Mouse (Mus musculus) testis, postnatal 10 days (tissue): Measurements from ENCODE around the gene Tpi1.
A peak's percentile ranks its signal among the peaks of the same experiment; 100 is the strongest.

Experiments used
- DNase-seq: peaks from one replicate; pipeline ENCODE4 v3.0.0; 2021; ENCODE audit warnings: low spot score

The Tpi1 gene

DNA sequence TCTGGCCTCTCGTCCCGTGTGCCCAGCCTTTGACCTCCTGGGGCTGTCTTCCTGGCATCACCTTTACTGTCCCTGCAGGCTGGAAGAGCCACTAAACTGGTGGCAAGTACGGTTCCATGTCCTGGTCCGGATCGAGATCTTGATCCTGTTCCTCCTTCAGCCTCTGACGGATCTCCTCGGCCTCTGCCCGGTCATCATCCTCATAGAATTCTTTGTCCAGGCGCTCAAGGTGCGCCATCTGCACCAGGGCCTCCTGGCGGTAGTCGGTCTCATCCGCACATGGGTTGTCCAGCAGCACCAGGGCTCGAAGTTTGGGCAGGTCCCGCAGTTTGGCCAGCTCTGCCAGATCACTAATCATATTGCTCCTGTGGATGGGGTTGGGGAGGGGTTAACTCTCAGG, 43.6 kb downstream of the Tpi1 start:
- no peak for DNase-seq

DNA sequence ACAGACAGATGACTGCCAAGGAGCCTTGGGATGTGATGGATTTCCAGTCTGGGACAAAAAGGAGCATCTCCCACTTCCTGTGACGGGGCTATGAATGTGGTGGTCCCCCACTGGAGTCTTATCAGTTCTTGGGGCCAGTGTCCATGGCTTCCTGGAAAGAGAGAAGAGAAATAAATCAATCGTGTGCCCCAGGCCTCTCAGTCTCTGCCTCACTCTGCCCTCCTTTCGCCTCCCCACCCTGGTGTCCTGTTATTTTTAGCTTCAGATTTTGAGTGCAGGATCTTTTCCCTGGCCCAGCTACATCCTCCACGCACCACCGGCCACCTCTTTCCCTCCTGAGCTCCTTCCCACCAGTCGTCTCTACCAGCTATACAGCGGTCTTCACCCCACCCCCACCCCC, 44.1 kb downstream of the Tpi1 start:
- no peak for DNase-seq

DNA sequence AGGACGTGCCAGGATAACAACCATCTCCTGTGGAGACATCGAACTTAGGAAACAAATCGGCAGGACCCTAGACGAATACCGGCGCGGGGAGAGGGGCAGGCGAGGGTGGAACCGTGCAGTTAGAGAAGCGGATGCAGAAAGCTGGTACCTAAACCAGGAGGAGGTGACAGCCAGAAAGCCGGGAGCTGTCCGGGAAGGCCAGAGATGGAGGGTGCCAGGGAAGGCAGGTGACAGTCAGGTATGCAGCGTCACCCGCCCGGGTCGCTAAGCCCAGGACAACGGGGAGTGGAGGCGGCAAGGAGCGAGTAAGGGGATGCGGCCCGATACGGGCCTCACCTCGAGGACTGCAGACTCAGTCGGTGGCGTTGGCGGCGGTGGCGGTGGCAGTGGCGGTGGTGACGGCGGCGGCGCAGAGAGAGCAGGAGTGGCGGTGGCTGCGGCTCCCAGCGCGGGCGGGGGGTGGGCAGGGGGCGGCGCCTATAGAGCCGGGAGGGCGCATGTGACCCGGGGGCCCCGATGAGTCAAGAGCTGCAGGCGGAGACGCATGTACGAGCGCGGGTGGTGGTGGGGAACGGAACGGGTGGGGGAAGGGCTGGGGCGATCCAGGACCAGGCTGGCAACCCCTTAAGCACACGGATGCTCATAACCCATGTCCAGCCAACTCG, 44.9 kb downstream of the Tpi1 start, which contains the start of gene Eno2:
TSS of gene Eno2 (minus strand) at position 573 of the 665 bp plus-strand sequence.
- peak; percentile 65 for DNase-seq

DNA sequence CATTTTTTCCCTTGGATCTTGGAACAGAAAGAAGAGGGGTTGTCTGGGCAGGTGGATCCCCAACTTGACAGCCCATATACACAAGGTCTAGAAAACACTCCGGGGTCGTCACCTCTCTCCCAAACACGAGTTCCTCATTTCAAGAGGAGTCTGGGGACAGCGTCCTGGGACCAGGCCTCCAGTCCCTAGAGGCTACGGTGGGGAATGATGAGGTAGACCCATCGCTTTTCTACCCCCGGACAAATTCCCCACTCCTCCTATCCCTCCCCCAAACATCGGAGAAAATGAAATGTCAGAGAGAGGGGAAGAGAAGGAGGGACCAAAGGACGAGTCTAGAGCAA, 45.4 kb downstream of the Tpi1 start:
- no peak for DNase-seq

DNA sequence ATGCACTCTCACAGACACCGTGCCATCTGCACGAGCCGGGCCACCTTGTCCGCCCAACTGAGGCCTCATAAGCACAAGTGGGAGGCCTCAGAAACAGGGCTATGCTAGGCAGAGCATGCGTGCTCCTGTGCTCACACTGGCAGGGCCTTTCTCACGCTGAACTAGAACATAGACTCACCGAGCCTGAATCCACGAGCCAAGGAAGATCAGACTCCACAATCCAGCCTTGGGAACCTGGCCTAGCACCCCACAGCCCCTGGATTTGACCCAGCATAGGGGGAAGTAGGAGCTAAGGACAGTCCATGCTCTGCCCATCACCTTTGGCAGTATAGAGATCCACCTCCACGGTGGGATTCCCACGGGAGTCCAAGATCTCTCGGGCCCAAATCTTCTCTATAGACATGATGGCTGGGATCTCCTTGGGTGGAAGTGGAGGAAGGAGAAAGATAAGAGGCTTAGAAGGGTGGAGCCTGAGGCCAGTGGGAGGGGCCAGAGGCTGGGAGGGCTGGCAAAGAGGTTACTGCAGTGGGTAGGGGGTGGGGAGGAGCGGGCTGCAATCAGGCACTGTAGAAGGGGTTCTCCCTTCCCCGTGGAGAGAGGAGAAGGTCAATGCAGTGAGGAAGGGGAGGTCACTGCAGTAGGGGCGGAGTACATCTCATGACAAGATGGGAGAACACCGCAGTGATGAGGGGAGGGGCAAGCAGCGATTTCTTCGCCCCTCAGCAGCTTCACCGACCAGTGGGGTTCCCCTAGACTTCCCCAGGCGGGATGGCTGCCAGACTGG, 46.0 kb downstream of the Tpi1 start:
- peak; percentile 65 for DNase-seq

DNA sequence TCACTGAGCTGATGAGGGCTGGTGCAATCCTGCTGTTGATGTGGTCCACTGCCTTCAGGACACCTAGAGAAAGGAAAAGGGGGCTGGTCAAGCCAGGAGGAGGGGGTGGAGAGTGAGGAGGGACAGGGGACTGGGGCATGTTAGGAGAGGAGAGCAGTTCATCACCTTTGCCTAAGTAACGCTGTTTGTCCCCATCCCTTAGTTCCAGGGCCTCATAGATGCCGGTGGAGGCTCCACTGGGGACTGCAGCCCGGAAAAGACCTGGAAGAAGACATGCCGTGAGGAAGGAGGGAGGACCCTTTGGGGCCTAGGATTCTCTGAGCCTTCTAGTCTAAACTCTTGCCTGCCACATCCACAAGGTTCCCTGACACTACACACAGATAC, 46.6 kb downstream of the Tpi1 start:
- DNase-seq, result no peak

DNA sequence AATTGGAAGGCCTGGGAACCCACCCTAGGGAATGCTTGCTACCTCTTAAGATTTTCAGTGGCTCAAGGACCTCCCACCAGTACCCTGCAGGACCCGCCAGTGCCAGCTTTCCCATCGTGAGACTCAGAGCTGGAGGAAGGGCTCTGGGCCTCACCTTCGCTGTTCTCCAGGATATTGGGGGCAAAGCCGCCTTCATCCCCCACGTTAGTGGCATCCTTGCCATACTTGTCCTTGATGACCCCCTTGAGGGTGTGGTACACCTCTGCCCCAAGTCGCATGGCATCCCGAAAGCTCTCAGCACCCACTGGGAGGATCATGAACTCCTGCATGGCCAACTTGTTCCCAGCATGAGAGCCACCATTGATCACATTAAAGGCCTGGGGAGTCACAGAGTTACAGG, 48.1 kb downstream of the Tpi1 start:
- DNase-seq, result no peak
